ENCODE assay signal across 10 mouse cellular contexts in genomic region chr17:35064378-35064877, GRCm38 (mm10). TPM values are rescaled to one million over a fixed set of nuclear protein-coding genes. Genes with fewer than 3 reads are reported as not detected.
DNase-seq lines count a peak whose midpoint lies in the region; ATAC-seq and TF ChIP-seq lines count a peak whose summit lies in the region.
"Had no signal": no experiment of that assay in that cellular context is flagged by ENCODE, and none has a peak within 500 bp of the region (broad histone marks: within the 10 kb centered on the region; RNA-seq: fewer than 3 reads in every experiment).

No protein-coding gene starts in this region.

- H3K9ac ChIP-seq in forebrain, embryonic 12.5 days = no peak overlapping the region
- no peak overlapping the region for H3K9ac ChIP-seq in forebrain, postnatal 0 days
- H3K9ac ChIP-seq in intestine, embryonic 14.5 days (ENCODE audit: low read length) = no peak overlapping the region
- no peak overlapping the region for H3K9ac ChIP-seq in neural tube, embryonic 15.5 days (replicated peaks)

- H3K4me1 ChIP-seq in forebrain, embryonic 12.5 days = peaks cover 35% of the 10 kb centered on the region
- peaks cover 16% of the 10 kb centered on the region; the same call in 1 of the 2 replicates for H3K4me1 ChIP-seq in forebrain, postnatal 0 days (ENCODE audit: insufficient read depth)
- peaks cover 96% of the 10 kb centered on the region for H3K4me1 ChIP-seq in megakaryocyte, embryonic 14.5 days
- H3K4me1 ChIP-seq in intestine, embryonic 14.5 days (replicated peaks; ENCODE audit: control insufficient read depth, insufficient read depth, low read length) = peaks cover 28% of the 10 kb centered on the region
- peaks cover 34% of the 10 kb centered on the region for H3K4me1 ChIP-seq in neural tube, embryonic 15.5 days

- H3K4me2 ChIP-seq in forebrain, embryonic 12.5 days = peak overlapping the region; percentile 55
- no peak overlapping the region for H3K4me2 ChIP-seq in forebrain, postnatal 0 days (ENCODE audit: low read depth)
- peak overlapping the region; percentile 71 for H3K4me2 ChIP-seq in intestine, embryonic 14.5 days (ENCODE audit: low read length)
- H3K4me2 ChIP-seq in neural tube, embryonic 15.5 days = peak overlapping the region; percentile 55

- intact Hi-C loops in gastrocnemius, postnatal 36 days (cut with DNase I) = no loop called here

- peaks cover 55% of the 10 kb centered on the region for H3K27me3 ChIP-seq in forebrain, embryonic 12.5 days
- H3K27me3 ChIP-seq in forebrain, postnatal 0 days (ENCODE audit: insufficient read depth, low read length) = peaks cover 4% of the 10 kb centered on the region
- H3K27me3 ChIP-seq in megakaryocyte, embryonic 14.5 days (replicated peaks) = peaks cover 15% of the 10 kb centered on the region
- H3K27me3 ChIP-seq in intestine, embryonic 14.5 days (replicated peaks; ENCODE audit: control insufficient read depth, insufficient read depth, low read length) = peaks cover 9% of the 10 kb centered on the region; the same call in 1 of the 2 replicates
- peaks cover 45% of the 10 kb centered on the region for H3K27me3 ChIP-seq in neural tube, embryonic 15.5 days (replicated peaks)

- peak overlapping the region; percentile 30; the same call in 1 of the 2 replicates for H3K4me3 ChIP-seq in forebrain, embryonic 12.5 days (replicated peaks)
- no peak overlapping the region for H3K4me3 ChIP-seq in forebrain, postnatal 0 days (ENCODE audit: low read depth, low read length)
- peak overlapping the region; percentile 94 for H3K4me3 ChIP-seq in megakaryocyte, embryonic 14.5 days (replicated peaks)
- peak overlapping the region; percentile 2; the same call in 1 of the 2 replicates for H3K4me3 ChIP-seq in intestine, embryonic 14.5 days (ENCODE audit: low read depth, low read length)
- no peak overlapping the region for H3K4me3 ChIP-seq in neural tube, embryonic 15.5 days (replicated peaks)

- no peak for DNase-seq in forebrain, postnatal 0 days
- no peak for DNase-seq in intestine, embryonic 14.5 days (ENCODE audit: low spot score)
- DNase-seq in gastrocnemius, postnatal 36 days = no peak
- DNase-seq in Muller cell, postnatal 12 days (ENCODE audit: inconsistent ontology term) = no peak

- no peaks in the 10 kb centered on the region for H3K9me3 ChIP-seq in forebrain, embryonic 12.5 days
- H3K9me3 ChIP-seq in forebrain, postnatal 0 days (ENCODE audit: low read length) = no peaks in the 10 kb centered on the region
- no peaks in the 10 kb centered on the region for H3K9me3 ChIP-seq in megakaryocyte, embryonic 14.5 days
- no peaks in the 10 kb centered on the region for H3K9me3 ChIP-seq in intestine, embryonic 14.5 days (ENCODE audit: control insufficient read depth, low read length)
- no peaks in the 10 kb centered on the region for H3K9me3 ChIP-seq in neural tube, embryonic 15.5 days (replicated peaks)

- no peak for TF ChIP-seq CTCF in forebrain, postnatal 0 days (IDR thresholded peaks at IDR 0.05; ENCODE audit: low read depth)

- WGBS in forebrain, embryonic 12.5 days = 30% methylated on average over 10 of the region's 10 CpGs
- 39% methylated on average over 10 of the region's 10 CpGs for WGBS in forebrain, postnatal 0 days
- 33% methylated on average over 10 of the region's 10 CpGs for WGBS in intestine, embryonic 14.5 days
- WGBS in neural tube, embryonic 15.5 days = 32% methylated on average over 10 of the region's 10 CpGs

- H3K36me3 ChIP-seq in forebrain, embryonic 12.5 days (replicated peaks) = peaks cover 29% of the 10 kb centered on the region
- peaks cover 12% of the 10 kb centered on the region for H3K36me3 ChIP-seq in forebrain, postnatal 0 days (ENCODE audit: insufficient read depth)
- H3K36me3 ChIP-seq in megakaryocyte, embryonic 14.5 days (replicated peaks; ENCODE audit: low read length) = peaks cover 66% of the 10 kb centered on the region
- peaks cover 20% of the 10 kb centered on the region for H3K36me3 ChIP-seq in intestine, embryonic 14.5 days (ENCODE audit: control insufficient read depth, insufficient read depth, low read length)
- peaks cover 16% of the 10 kb centered on the region for H3K36me3 ChIP-seq in neural tube, embryonic 15.5 days

- no peak for ATAC-seq in forebrain, embryonic 12.5 days (ENCODE audit: low FRiP score)
- ATAC-seq in forebrain, postnatal 0 days = no peak
- ATAC-seq in megakaryocyte, adult 5-6 weeks (ENCODE audit: poor library complexity, severe bottlenecking) = no peak
- ATAC-seq in intestine, embryonic 14.5 days (replicated peaks; ENCODE audit: low FRiP score, low TSS enrichment, low read depth) = no peak
- no peak for ATAC-seq in neural tube, embryonic 15.5 days (ENCODE audit: low FRiP score)

- H3K27ac ChIP-seq in forebrain, embryonic 12.5 days = no peak overlapping the region
- no peak overlapping the region for H3K27ac ChIP-seq in forebrain, postnatal 0 days (ENCODE audit: low read depth, low read length)
- peak overlapping the region; percentile 29; the same call in 1 of the 2 replicates for H3K27ac ChIP-seq in intestine, embryonic 14.5 days (ENCODE audit: low read depth)
- H3K27ac ChIP-seq in neural tube, embryonic 15.5 days (replicated peaks) = no peak overlapping the region

RNA-seq across cellular contexts. Expression of gene Ly6g6c, which starts 0.8 kb away (rescaled TPM):
- not detected in 2 replicates for polyA plus RNA-seq in forebrain, embryonic 12.5 days (2016; fragmentation: Nextera tagmentation; extraction: Ambion mirVana)
- total RNA-seq in forebrain, postnatal 0 days (2014; rRNA removed) = not detected in 2 replicates
- polyA plus RNA-seq in forebrain, postnatal 0 days (2015; fragmentation: Nextera tagmentation; extraction: Ambion mirVana) = not detected in 2 replicates
- 14.8 and 15.5 TPM in 2 replicates for polyA plus RNA-seq in megakaryocyte, embryonic 14.5 days (2012; ENCODE audit: insufficient read depth, low replicate concordance)
- not detected in 2 replicates for total RNA-seq in megakaryocyte, adult 5-6 weeks (2015)
- total RNA-seq in megakaryocyte, adult 5-6 weeks (2017) = not detected in 2 replicates
- not detected in 2 replicates for polyA plus RNA-seq in intestine, embryonic 14.5 days (2014; fragmentation: Nextera tagmentation; extraction: Ambion mirVana)
- polyA plus RNA-seq in neural tube, embryonic 15.5 days (2015; fragmentation: Nextera tagmentation; extraction: Ambion mirVana) = 0.19 TPM in 1 of 2 replicates, not detected in the other
- not detected for total RNA-seq in gastrocnemius, postnatal 36 days (2021)
- total RNA-seq: adrenal gland, postnatal 14 days; liver, adult 2 months had no signal
- polyA plus RNA-seq: liver, adult 2 months had no signal

RNA-seq across cellular contexts. Expression of gene Mpig6b, which starts 1.6 kb away (rescaled TPM):
- polyA plus RNA-seq in forebrain, embryonic 12.5 days (2016; fragmentation: Nextera tagmentation; extraction: Ambion mirVana) = 0.40 and 0.54 TPM in 2 replicates
- not detected in 2 replicates for total RNA-seq in forebrain, postnatal 0 days (2014; rRNA removed)
- polyA plus RNA-seq in forebrain, postnatal 0 days (2015; fragmentation: Nextera tagmentation; extraction: Ambion mirVana) = 0.08 TPM in 2 replicates
- polyA plus RNA-seq in megakaryocyte, embryonic 14.5 days (2012; ENCODE audit: insufficient read depth, low replicate concordance) = 53.5 and 66.3 TPM in 2 replicates
- total RNA-seq in megakaryocyte, adult 5-6 weeks (2015) = not detected in 2 replicates
- not detected in 2 replicates for total RNA-seq in megakaryocyte, adult 5-6 weeks (2017)
- 0.55 and 0.81 TPM in 2 replicates for polyA plus RNA-seq in intestine, embryonic 14.5 days (2014; fragmentation: Nextera tagmentation; extraction: Ambion mirVana)
- polyA plus RNA-seq in neural tube, embryonic 15.5 days (2015; fragmentation: Nextera tagmentation; extraction: Ambion mirVana) = 0.17 and 0.24 TPM in 2 replicates
- total RNA-seq in gastrocnemius, postnatal 36 days (2021) = not detected
- polyA plus RNA-seq: liver, adult 2 months had no signal

RNA-seq across cellular contexts. Expression of gene Ddah2, which starts 5.6 kb away (rescaled TPM):
- 513 and 534 TPM in 2 replicates for polyA plus RNA-seq in forebrain, embryonic 12.5 days (2016; fragmentation: Nextera tagmentation; extraction: Ambion mirVana)
- 167 and 220 TPM in 2 replicates for total RNA-seq in forebrain, postnatal 0 days (2014; rRNA removed)
- polyA plus RNA-seq in forebrain, postnatal 0 days (2015; fragmentation: Nextera tagmentation; extraction: Ambion mirVana) = 261 and 299 TPM in 2 replicates
- 30.5 and 36.5 TPM in 2 replicates for polyA plus RNA-seq in megakaryocyte, embryonic 14.5 days (2012; ENCODE audit: insufficient read depth, low replicate concordance)
- 2.2 and 3.1 TPM in 2 replicates for total RNA-seq in megakaryocyte, adult 5-6 weeks (2015)
- total RNA-seq in megakaryocyte, adult 5-6 weeks (2017) = 1.2 and 2.7 TPM in 2 replicates
- polyA plus RNA-seq in intestine, embryonic 14.5 days (2014; fragmentation: Nextera tagmentation; extraction: Ambion mirVana) = 278 and 333 TPM in 2 replicates
- 244 and 261 TPM in 2 replicates for polyA plus RNA-seq in neural tube, embryonic 15.5 days (2015; fragmentation: Nextera tagmentation; extraction: Ambion mirVana)
- 1 to 10 TPM; 8.4 to 8.9 TPM for total RNA-seq in gastrocnemius, postnatal 36 days (2021)

RNA-seq across cellular contexts. Expression of gene Ly6g6e, which starts 12.3 kb away (rescaled TPM):
- 0.28 and 0.50 TPM in 2 replicates for polyA plus RNA-seq in forebrain, embryonic 12.5 days (2016; fragmentation: Nextera tagmentation; extraction: Ambion mirVana)
- total RNA-seq in forebrain, postnatal 0 days (2014; rRNA removed) = 0.38 and 3.9 TPM in 2 replicates
- polyA plus RNA-seq in forebrain, postnatal 0 days (2015; fragmentation: Nextera tagmentation; extraction: Ambion mirVana) = 2.9 and 3.9 TPM in 2 replicates
- polyA plus RNA-seq in megakaryocyte, embryonic 14.5 days (2012; ENCODE audit: insufficient read depth, low replicate concordance) = not detected in 2 replicates
- not detected in 2 replicates for total RNA-seq in megakaryocyte, adult 5-6 weeks (2015)
- total RNA-seq in megakaryocyte, adult 5-6 weeks (2017) = not detected in 2 replicates
- 1.3 and 2.8 TPM in 2 replicates for polyA plus RNA-seq in intestine, embryonic 14.5 days (2014; fragmentation: Nextera tagmentation; extraction: Ambion mirVana)
- polyA plus RNA-seq in neural tube, embryonic 15.5 days (2015; fragmentation: Nextera tagmentation; extraction: Ambion mirVana) = 0.65 and 1.3 TPM in 2 replicates
- total RNA-seq in gastrocnemius, postnatal 36 days (2021) = not detected
- total RNA-seq: adrenal gland, postnatal 14 days had no signal

RNA-seq across cellular contexts. Expression of gene Ly6g6d, which starts 13.4 kb away (rescaled TPM):
- polyA plus RNA-seq in forebrain, embryonic 12.5 days (2016; fragmentation: Nextera tagmentation; extraction: Ambion mirVana) = 0.29 and 1.6 TPM in 2 replicates
- 3.8 TPM in 1 of 2 replicates, not detected in the other for total RNA-seq in forebrain, postnatal 0 days (2014; rRNA removed)
- 1.2 and 1.6 TPM in 2 replicates for polyA plus RNA-seq in forebrain, postnatal 0 days (2015; fragmentation: Nextera tagmentation; extraction: Ambion mirVana)
- polyA plus RNA-seq in megakaryocyte, embryonic 14.5 days (2012; ENCODE audit: insufficient read depth, low replicate concordance) = 79.9 and 106 TPM in 2 replicates
- total RNA-seq in megakaryocyte, adult 5-6 weeks (2015) = not detected in 2 replicates
- not detected in 2 replicates for total RNA-seq in megakaryocyte, adult 5-6 weeks (2017)
- 5.0 and 6.1 TPM in 2 replicates for polyA plus RNA-seq in intestine, embryonic 14.5 days (2014; fragmentation: Nextera tagmentation; extraction: Ambion mirVana)
- polyA plus RNA-seq in neural tube, embryonic 15.5 days (2015; fragmentation: Nextera tagmentation; extraction: Ambion mirVana) = 0.74 and 2.8 TPM in 2 replicates
- 1 to 10 TPM in 1 of 2 experiments, not detected in 1; 1.8 TPM for total RNA-seq in gastrocnemius, postnatal 36 days (2021)
- total RNA-seq: liver, adult 2 months had no signal

Comparison
In these comparisons a context has a peak if more than half of its experiments do, and no peak if none do; other contexts are left out.
1. H3K4me3 ChIP-seq: peak in forebrain, embryonic 12.5 days (single experiment), megakaryocyte, embryonic 14.5 days (single experiment) and intestine, embryonic 14.5 days (single experiment); none in forebrain, postnatal 0 days (single experiment) and neural tube, embryonic 15.5 days (single experiment).
2. RNA of gene Ly6g6c, which starts 0.8 kb away (polyA plus RNA-seq): 14.8 to 15.5 TPM in megakaryocyte, embryonic 14.5 days; not detected in forebrain, embryonic 12.5 days, not detected in intestine, embryonic 14.5 days, not detected in forebrain, postnatal 0 days and 0.19 TPM in neural tube, embryonic 15.5 days; every median in the first group is over 10 times any median in the second.
3. RNA of gene Mpig6b, which starts 1.6 kb away (polyA plus RNA-seq): 53.5 to 66.3 TPM in megakaryocyte, embryonic 14.5 days; 0.55 to 0.81 TPM in intestine, embryonic 14.5 days, 0.40 to 0.54 TPM in forebrain, embryonic 12.5 days, 0.17 to 0.24 TPM in neural tube, embryonic 15.5 days and 0.08 TPM in forebrain, postnatal 0 days; every median in the first group is over 10 times any median in the second.